9 mouse cellular contexts compared by ENCODE assay signal in genomic region chr5:15935234-15935728, GRCm38 (mm10). TPM values are rescaled to one million over a fixed set of nuclear protein-coding genes. Genes with fewer than 3 reads are reported as not detected.
DNase-seq lines count a peak whose midpoint lies in the region; ATAC-seq lines count a peak whose summit lies in the region.
"Had no signal": no experiment of that assay in that cellular context is flagged by ENCODE, and none has a peak within 500 bp of the region (broad histone marks: within the 10 kb centered on the region; RNA-seq: fewer than 3 reads in every experiment).

No protein-coding gene starts in this region.

- H3K9me3 ChIP-seq in kidney, embryonic 15.5 days (replicated peaks): no peaks in the 10 kb centered on the region
- H3K9me3 ChIP-seq in intestine, embryonic 14.5 days (ENCODE audit: control insufficient read depth, low read length): no peaks in the 10 kb centered on the region
- no peaks in the 10 kb centered on the region for H3K9me3 ChIP-seq in lung, embryonic 15.5 days

- peak; percentile 16; the same call in 1 of the 2 replicates for ATAC-seq in kidney, embryonic 15.5 days (replicated peaks; ENCODE audit: low FRiP score)
- no peak for ATAC-seq in intestine, embryonic 14.5 days (replicated peaks; ENCODE audit: low FRiP score, low TSS enrichment, low read depth)
- ATAC-seq in lung, embryonic 15.5 days (ENCODE audit: borderline replicate concordance, extremely low read depth, low FRiP score, low TSS enrichment): no peak

- WGBS in kidney, embryonic 15.5 days: 0% methylated on average over 27 of the region's 27 CpGs
- under 1% methylated on average over 27 of the region's 27 CpGs for WGBS in intestine, embryonic 14.5 days
- WGBS in lung, embryonic 15.5 days: 1% methylated on average over 27 of the region's 27 CpGs

- peak overlapping the region; percentile 86 for H3K4me2 ChIP-seq in kidney, embryonic 15.5 days
- H3K4me2 ChIP-seq in intestine, embryonic 14.5 days (ENCODE audit: low read length): peak overlapping the region; percentile 74
- peak overlapping the region; percentile 84 for H3K4me2 ChIP-seq in lung, embryonic 15.5 days

- H3K4me1 ChIP-seq in kidney, embryonic 15.5 days: peaks cover 24% of the 10 kb centered on the region
- 0 out of 2 replicates have a peak, but pooled peaks cover 3% of the 10 kb centered on the region for H3K4me1 ChIP-seq in intestine, embryonic 14.5 days (replicated peaks; ENCODE audit: control insufficient read depth, insufficient read depth, low read length)
- peaks cover 14% of the 10 kb centered on the region; the same call in 1 of the 2 replicates for H3K4me1 ChIP-seq in lung, embryonic 15.5 days

- DNase-seq in kidney, adult 18-20 months: no peak
- peak; percentile 80 to 83 for DNase-seq in cerebellum, postnatal 14 days
- DNase-seq in frontal cortex, postnatal 36 days (ENCODE audit: low spot score in 2 of 2): peak; percentile 31 to 38
- DNase-seq in intestine, embryonic 14.5 days (ENCODE audit: low spot score): no peak
- peak; percentile 30 for DNase-seq in skeletal muscle tissue, adult 2 months (ENCODE audit: low read depth, low spot score)
- no peak for DNase-seq in thymus, adult 18-20 months

- peak overlapping the region; percentile 77 for H3K9ac ChIP-seq in kidney, embryonic 15.5 days
- peak overlapping the region; percentile 82 for H3K9ac ChIP-seq in intestine, embryonic 14.5 days (ENCODE audit: low read length)
- peak overlapping the region; percentile 71 for H3K9ac ChIP-seq in lung, embryonic 15.5 days

- H3K27me3 ChIP-seq in kidney, embryonic 15.5 days: peaks cover 9% of the 10 kb centered on the region; the same call in 1 of the 2 replicates
- peaks cover 9% of the 10 kb centered on the region; the same call in 1 of the 2 replicates for H3K27me3 ChIP-seq in intestine, embryonic 14.5 days (replicated peaks; ENCODE audit: control insufficient read depth, insufficient read depth, low read length)
- peaks cover 11% of the 10 kb centered on the region; the same call in 1 of the 2 replicates for H3K27me3 ChIP-seq in lung, embryonic 15.5 days

- H3K36me3 ChIP-seq in kidney, embryonic 15.5 days: no peaks in the 10 kb centered on the region
- H3K36me3 ChIP-seq in intestine, embryonic 14.5 days (ENCODE audit: control insufficient read depth, insufficient read depth, low read length): no peaks in the 10 kb centered on the region
- H3K36me3 ChIP-seq in lung, embryonic 15.5 days: no peaks in the 10 kb centered on the region
- H3K36me3 ChIP-seq: G1E had no signal

- H3K4me3 ChIP-seq in kidney, embryonic 15.5 days (replicated peaks): peak overlapping the region; percentile 78
- peak overlapping the region; percentile 70 for H3K4me3 ChIP-seq in intestine, embryonic 14.5 days (ENCODE audit: low read depth, low read length)
- peak overlapping the region; percentile 70 for H3K4me3 ChIP-seq in lung, embryonic 15.5 days

- H3K27ac ChIP-seq in kidney, embryonic 15.5 days: peak overlapping the region; percentile 91
- peak overlapping the region; percentile 88 for H3K27ac ChIP-seq in intestine, embryonic 14.5 days (ENCODE audit: low read depth)
- H3K27ac ChIP-seq in lung, embryonic 15.5 days: peak overlapping the region; percentile 81

RNA-seq across cellular contexts. Expression of gene Cacna2d1, which starts 0.8 kb away (rescaled TPM):
- polyA plus RNA-seq in kidney, embryonic 15.5 days (2015; fragmentation: Nextera tagmentation; extraction: Ambion mirVana): 18.4 and 19.1 TPM in 2 replicates
- 21.7 and 23.7 TPM in 2 replicates for polyA plus RNA-seq in intestine, embryonic 14.5 days (2014; fragmentation: Nextera tagmentation; extraction: Ambion mirVana)
- polyA plus RNA-seq in lung, embryonic 15.5 days (2015; fragmentation: Nextera tagmentation; extraction: Ambion mirVana): 11.0 and 11.5 TPM in 2 replicates
- polyA plus RNA-seq: G1E had no signal

Comparison
In these comparisons a context has a peak if more than half of its experiments do, and no peak if none do; other contexts are left out.
1. DNase-seq: peak in cerebellum, postnatal 14 days (2 of 2), frontal cortex, postnatal 36 days (2 of 2) and skeletal muscle tissue, adult 2 months (single experiment); none in kidney, adult 18-20 months (single experiment), intestine, embryonic 14.5 days (single experiment) and thymus, adult 18-20 months (0 of 2).
2. Peak in every context shown above with its lines, with median percentiles within 50 percentile points of each other: H3K27ac ChIP-seq, H3K4me2 ChIP-seq, H3K4me3 ChIP-seq and H3K9ac ChIP-seq.